Mouse (Mus musculus) heart, postnatal 10 days (tissue): ENCODE results near the gene Il20ra. TPM values are rescaled to one million over a fixed set of nuclear protein-coding genes. Genes with fewer than 3 reads are reported as not detected.
A peak's percentile ranks its signal among the peaks of the same experiment; 100 is the strongest.

Source experiments
- DNase-seq, 2 experiments: peaks; one replicate each; pipeline ENCODE4 v3.0.0; 2021
- intact Hi-C: fragments of 180-260 bp; cut with DNase I; formaldehyde crosslinking; loops from one replicate; pipeline ENCODE4 v1.15.1; 2025
- total RNA-seq, 2 experiments: library from RNA; stranded (reverse); gene quantifications; 2 replicates each; pipeline ENCODE4 v1.2.3; 2021

The Il20ra gene
- total RNA-seq, 2 experiments from 2014 or later = not detected

DNA sequence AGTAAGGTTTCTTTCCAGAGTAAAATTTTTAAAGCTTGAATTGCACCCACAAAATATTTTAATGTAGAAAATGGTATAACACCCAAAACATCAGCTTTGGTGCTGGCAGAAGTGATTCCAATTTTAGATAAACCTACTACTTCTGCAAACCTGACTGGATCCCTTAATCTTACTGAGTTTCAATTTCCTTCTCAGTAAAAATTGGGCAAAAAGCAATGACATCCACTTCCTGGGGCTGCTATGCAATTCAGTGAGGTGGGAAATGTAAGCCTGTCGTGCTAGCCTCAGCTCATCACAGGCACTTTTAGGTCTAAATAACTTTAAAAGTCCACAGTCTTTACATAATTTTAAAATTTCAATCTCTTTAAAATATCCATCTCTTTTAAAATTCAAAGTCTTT, 33.8 kb downstream of the Il20ra start:
- DNase-seq = no peak
- intact Hi-C loops = no loop called here

DNA sequence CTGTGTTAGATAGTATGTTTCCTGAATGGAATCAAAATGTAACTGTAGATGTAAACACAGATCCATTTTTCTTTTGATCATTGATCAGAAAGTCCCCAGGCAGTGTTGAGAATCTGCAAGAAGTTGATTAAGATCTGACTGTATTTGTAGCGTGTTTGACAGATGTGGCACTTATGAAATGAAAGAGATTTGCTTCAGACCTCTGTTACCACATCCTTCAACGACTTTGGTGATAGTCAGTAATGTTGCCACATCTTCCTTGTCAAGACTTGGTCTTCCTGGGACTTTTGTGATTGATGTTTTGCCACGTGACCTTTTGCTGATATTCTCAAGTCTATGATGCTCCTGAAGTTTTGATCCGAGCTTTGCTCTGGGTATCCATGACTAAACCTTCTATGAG, 35.3 kb downstream of the Il20ra start:
- intact Hi-C loops = no loop called here
- DNase-seq = no peak

DNA sequence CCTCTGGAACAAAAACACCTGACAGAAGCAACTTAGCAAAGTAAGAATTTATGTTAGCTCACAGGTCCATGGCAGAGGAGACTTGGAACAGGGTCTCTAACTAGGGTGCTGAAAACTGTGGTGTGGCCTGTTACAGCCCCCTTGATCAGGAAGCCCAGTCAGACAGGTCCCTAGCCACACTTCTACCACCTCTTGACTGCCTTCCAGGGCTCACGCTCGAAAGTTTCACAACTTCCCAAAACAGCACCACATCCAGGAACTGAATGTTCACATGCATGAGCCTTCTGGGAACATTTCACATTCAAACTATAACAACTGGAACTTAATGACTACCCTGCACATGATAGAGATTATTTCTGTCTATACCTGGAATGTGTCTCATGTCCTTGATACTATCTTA, 53.1 kb downstream of the Il20ra start:
- intact Hi-C loops = no loop called here
- DNase-seq = no peak

DNA sequence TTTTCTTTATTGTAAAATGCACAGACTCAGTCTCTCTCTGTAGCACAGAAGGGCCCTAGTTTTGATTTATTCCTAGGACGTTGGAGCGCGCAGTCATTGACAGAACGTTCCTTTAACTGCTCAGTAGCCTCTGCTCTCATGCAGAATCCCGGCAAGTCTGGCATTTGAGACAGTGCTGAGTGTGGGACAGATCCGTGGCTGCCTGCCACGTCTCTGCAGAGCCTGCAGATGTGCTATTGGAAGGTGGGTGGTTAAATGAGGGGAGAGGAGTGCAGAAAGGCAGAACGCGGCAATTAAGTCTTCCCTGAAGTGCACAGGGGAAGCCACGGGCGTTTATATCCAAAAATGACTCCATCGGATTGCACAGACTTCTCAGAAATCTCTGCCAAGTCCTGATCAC, 66.7 kb downstream of the Il20ra start:
- peak; percentile 2 to 16 for DNase-seq

DNA sequence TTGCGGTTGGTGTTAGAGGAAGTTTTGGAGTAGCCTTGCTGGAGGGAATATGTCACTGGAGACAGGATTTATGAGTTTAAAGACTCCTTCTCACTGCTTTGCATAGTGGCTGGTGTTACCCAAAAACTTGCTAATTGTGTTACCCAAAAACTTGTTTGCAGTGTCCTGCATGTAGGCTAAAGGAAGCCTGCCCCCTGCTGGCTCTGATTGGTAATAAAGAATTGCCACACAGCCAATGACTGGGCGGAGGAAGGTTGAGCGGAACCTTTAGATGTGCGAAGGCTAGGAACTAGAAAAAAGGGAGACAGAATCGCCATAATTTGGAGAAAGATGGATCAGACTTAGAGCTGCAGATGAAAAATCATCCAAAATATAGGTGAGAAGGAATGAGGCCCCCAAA, 69.0 kb downstream of the Il20ra start:
- peak; percentile 21 to 35 for DNase-seq
- intact Hi-C loops = no loop called here

More for the DNA sequence above, 66.7 kb downstream of the Il20ra start:
- intact Hi-C loops = no loop called here

DNA sequence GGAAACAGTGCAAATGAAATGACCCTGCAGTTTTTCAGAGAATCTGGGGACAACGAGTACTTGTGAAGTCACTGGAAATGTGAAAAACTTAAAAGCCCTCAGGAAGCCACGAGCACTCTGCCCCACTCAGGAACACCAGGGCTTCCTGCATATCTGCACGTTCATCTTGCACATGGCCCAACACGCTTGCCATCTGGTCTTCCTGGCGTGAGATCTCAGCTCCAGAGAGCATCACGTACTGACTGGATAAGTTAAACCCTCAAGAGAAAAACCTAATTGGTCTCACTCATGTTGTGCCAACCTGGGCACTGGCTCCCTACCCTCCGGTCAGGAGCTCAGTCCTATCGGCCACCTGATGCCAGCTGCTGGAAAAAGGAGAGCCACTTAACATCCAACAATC, 82.6 kb downstream of the Il20ra start:
- DNase-seq = no peak
- intact Hi-C loops = no loop called here

DNA sequence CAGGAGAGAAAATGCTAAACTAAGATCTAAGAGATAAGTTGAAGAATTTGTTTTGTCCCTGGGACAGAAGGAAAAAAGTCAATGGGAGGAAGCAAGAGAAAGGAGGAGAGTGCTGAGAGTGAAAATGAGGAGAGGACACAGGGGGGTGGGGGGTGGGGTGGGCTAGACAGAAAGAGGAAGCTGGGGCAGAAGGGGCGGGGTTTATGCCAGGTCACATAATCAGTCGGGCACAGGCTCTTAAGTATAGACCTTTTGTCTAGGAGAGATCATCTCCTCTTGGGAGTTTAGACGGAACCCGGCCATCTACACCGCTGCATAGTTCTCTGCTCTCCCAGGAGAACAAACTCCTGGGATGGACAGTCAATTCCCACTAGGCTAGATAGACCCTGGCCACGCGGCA, 90.6 kb downstream of the Il20ra start:
- DNase-seq = no peak
- intact Hi-C loops = no loop called here

DNA sequence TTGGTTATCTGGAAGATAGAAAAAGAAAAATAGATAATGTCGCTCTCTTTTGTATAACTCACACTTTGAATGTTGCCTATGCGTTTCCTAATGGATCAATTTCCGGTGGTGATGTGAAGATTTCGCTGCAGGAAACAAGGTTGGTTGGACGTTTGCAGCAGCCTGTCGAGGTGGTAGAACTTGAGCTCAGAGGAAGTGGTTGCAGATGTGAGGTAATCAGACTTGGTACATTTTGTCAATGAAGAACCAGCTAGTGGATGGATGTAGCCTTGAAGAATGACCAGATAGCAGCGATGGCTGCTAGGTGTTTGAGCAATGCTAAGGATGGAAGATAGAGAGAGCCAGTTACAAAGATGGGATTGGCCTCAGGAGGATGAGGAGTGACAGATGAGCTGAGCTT, 92.4 kb downstream of the Il20ra start:
- no peak for DNase-seq
- intact Hi-C loops = no loop called here

Other genes with a start within 250 kb of the Il20ra start
- gene Ifngr1, start 120.6 kb upstream of the Il20ra start, total RNA-seq = 10 to 100 TPM; 45.7 to 55.4 TPM
- not detected for gene Il22ra2, start 90.6 kb upstream of the Il20ra start, total RNA-seq
- gene Slc35d3, start 138.9 kb downstream of the Il20ra start, total RNA-seq = not detected
- 10 to 100 TPM; 23.3 to 23.7 TPM for gene Pex7, start 195.1 kb downstream of the Il20ra start, total RNA-seq
- 10 to 100 TPM; 27.1 to 31.5 TPM for gene Map3k5, start 221.9 kb downstream of the Il20ra start, total RNA-seq